Mouse (Mus musculus): Measurements from ENCODE around the gene Rnase12.
"Not testable (repeated sequence)": the region's sequence is repeated elsewhere in the genome, so short reads cannot be mapped to it uniquely, and the experiment has no call there.

GRCm38 (mm10) chr14:51014724-51015123 is 42.7 kb downstream of the Rnase12 start:
- not testable (repeated sequence) for TF ChIP-seq CTCF (IDR thresholded peaks at IDR 0.05; ENCODE audit: borderline replicate concordance, insufficient read depth, low read depth, low read length); POLR2A (IDR thresholded peaks at IDR 0.05; ENCODE audit: borderline replicate concordance, insufficient read depth, low read length)
